Mouse (Mus musculus): ENCODE data around the gene Acss2.
A peak's percentile ranks its signal among the peaks of the same experiment; 100 is the strongest.
"Not testable (repeated sequence)": the region's sequence is repeated elsewhere in the genome, so short reads cannot be mapped to it uniquely, and the experiment has no call there.

The Acss2 gene

DNA sequence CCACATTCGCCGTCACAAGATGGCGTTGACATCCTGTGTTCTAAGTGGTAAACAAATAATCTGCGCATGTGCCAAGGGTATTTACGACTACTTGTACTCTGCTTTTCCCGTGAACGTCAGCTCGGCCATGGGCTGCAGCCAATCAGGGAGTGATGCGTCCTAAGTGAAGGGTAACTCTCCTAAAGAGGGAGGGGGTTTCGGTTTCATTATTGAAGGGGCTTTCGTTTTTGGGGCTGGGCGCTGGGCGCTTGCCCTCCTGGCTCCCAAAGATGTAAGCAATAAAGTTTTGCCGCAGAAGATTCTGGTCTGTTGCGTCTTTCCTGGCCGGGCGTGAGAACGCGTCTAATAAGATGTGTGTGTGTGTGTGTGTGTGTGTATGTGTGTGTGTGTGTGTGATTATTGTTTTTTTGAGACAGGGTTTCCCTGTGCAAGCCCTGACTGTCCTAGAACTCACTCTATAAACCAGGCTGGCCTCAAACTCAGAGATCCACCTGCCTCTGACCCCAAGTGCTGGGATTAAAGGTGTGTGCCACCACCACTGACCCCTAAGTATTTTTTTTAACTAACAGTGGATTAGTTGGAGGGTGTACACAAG is 20.8 kb downstream of the Acss2 start:
- DNase-seq, result not testable (repeated sequence)

DNA sequence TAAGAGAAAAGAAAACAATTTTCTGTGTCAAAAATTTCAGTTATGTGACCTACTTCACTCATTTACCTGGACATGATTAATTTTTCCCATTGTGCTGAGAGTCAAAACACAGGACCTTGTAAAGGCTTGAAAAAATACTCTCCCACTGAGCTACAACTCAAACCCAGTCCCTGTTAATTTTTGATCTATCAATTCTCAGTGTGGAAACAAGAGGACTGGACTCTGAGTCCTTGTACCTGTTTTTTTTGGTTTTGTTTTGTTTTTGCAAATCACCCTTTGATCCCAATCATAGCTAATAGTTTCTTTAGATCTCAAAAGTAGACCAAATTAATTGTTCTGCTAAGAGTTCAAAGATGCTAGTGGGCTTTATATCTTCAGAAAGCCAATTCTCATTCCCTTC is 21.9 kb downstream of the Acss2 start:
- no peak for DNase-seq

DNA sequence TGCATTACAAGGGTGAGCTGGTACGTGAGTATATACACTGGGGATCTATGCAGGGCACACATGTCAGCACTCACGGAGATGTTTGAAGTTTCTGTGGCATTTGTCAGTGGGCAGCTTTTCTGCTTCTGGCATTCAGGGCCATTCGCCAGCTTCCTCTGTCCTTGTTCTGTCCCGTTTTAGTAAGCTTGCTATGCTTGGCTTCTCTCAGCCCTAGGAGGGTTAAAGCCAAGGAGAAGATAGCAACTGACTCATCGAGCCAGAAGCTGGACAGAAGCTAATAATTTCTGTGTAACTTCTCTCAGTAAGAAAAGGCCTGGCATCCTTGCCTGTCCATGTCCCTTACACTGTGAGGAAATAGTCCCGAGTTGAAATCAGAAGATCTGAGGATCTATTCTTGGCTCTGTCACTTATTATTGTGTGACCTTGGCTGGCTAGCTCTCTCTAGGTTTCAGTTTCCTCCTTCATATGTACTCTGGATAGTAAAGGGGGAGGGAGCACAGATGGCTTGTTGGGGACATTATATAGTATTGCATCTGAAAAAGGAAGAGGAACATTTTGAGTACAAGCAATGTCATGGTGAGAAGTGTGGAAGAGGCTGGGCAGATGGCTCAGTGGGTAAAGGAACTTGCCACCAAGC is 23.2 kb downstream of the Acss2 start:
- DNase-seq, result no peak

DNA sequence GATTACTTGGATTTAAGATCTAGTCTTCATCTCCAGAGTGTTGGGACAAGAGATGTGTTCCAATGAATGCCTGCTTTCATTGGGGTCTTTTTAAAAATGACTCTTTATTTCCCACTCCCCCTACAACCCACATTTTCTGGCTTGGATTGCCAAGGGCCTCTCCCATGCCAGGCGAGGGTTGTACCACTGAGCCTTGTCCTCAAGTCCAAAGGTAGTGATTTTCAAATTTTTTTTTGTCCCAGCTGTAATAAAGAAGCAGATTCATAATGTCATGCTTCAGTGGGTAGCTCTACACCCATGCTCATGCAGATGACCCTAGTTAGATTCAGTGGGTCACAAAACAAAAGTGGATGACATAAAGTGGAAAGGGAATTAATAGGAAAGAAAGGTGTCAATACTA is 29.2 kb downstream of the Acss2 start:
- no peak for DNase-seq

DNA sequence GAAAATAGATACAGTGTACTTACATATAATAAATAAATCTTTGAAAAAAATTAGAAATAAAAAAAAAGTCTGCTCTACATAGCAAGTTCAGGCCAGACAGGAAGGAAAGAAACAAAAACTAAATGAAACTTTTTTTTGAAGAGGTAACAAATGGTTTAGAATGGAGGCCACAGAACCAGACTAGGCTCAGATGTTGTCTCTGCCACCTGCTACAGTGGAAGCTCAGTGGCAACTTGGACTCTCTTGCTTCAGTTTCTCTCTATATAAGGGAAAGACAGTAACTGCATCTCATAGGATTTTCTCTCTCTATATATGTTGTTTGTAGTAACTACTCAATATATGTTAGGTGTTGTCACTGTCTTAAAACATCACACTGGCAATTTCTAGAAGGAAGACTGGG is 34.6 kb downstream of the Acss2 start:
- DNase-seq, result no peak

DNA sequence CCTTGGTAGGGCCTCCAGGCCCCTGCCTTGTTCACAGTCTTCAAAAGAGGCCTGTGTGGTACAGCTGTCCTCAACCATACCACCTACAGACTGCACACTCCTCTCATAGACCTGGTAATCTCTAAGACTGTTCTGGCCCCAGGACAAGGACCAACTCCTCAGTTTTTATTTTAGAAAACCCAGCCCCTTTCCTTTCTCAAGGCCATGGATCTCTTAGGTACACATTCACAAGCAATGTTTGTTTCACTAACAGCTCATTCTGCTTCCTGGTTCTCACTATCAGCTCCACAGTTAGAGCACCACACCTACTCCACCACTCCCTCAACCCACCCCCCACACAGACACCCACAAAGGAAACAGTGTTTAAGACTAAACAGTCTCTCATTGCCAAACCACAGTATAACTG is 35.2 kb downstream of the Acss2 start:
- peak in 1 of 2 experiments; percentile 9 for DNase-seq

DNA sequence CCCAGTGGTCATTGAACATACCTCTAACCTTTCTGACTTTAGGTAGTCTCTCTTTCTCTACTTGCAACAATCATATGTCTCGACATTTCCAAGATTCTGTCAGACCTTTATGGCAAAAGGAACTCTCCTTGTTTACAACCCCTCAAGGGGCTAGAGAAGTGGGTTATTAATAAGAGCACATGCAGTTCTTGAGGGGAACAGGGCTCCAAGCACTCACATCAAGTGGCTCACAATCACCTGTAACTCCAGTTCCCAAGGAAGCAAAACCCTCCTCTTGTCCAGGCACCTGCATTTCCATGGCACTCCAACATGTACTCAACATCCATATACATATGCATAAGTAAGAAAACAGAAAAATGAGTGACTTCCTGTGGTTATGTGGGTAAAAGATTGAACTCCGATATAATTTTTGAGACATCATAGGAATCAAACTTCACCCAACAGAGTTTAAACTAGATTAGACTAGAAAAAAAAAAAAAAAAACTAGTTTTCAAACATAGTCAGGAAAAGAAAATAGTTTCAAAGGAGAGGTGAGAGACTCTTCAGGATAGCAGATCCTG is 36.8 kb downstream of the Acss2 start:
- no peak for DNase-seq

DNA sequence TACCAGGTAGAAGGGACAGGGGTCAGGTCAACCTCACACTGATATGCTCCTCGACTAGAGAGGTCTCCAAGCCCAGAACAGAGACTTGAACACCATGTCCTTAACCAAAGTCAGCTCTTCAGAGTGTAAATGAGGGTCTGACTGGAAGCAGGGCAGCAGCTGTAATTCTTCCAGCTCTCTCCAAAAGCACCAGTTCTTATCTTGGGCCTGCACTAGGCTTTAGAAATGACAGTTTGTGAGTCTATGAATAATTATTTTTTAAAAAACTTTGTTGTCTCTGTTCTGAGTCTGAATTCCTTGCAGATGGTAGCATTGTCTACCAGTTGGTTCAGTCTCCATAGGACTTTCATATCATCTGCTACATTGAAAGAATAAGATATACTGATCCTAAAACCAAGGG is 44.5 kb downstream of the Acss2 start:
- no peak for DNase-seq

DNA sequence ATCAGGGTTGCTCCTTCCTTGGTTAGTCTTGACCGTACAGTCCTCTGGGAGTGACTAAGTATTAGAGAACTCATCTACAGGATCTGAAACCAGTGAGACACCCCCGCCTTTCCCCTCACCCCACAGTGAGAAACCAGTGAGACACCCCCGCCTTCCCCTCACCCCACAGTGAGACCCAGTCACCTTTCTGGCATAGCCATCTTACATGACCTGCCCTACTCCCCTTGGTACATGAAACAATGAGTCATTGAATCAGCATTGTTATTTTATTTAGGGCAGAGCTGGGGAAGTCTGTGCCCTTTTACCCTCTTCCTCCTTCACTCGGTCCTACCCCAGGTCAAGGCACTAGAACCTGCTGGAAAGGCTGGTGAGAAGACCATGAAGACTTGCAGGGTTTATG is 45.2 kb downstream of the Acss2 start:
- DNase-seq, result no peak

DNA sequence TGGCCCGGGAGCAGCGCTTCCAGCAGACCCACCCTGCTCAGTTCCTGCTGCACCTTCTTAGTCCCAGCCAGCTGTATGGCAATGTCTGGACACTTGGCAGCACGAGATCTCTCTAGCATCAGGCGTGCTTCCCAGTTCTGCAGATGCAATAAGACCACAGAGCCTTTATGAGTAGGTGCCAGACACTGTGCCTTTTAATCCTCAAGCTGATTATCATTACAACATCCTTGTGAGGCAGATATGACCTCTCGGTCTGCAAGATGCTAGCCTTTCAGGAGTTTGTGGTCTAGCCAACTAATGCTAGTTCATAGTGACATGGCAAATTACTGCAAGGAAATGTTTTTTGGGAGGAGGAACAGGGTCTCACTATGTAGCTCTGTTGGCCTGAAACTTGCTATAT is 50.0 kb downstream of the Acss2 start:
- no peak for DNase-seq

DNA sequence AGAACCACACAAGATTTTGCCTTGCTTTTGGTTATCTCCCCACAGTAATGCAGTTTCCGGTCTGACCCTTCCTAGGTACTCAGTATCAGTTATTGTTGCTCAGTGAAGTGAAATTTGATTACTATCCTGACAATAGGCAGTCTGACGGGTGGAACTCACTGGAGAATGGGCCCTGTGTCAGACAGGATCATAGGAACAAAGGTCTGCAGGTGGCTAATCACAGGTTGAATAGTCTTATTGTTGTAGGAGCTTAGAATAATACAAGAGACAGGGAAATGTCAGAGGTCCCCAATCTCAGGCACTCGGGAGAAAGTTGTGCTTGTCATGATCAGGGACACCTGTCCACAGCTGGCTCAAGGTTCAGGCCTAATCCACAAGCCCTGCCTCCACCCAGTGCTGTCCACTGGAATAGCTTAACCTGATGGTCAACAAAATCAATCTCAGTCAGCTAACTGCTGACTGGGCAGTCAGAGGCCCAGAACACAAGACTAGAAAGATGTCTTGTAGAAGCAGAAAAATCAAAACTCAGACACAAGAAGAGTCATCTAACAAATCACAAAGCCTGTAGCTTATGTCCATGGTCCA is 51.6 kb downstream of the Acss2 start:
- DNase-seq, result no peak

DNA sequence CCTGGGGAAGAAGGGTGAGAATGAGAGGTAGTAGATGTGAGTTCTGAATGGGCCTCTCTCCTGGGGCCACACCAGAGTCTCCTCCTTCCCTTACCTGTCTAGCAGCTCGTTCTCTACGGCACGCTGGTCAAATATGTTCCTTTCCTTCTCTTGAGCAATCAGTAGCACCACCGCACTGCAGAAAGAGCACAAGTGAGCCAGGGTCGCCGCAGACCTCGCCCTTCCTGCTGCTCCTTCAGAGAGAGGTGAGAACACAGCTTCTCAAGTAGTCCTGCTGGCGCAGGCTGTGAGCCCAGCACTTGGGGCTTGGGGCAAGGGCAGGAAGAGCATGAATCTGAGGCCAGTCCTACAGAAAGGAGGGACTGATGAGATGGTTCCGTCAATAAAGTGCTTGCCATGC is 55.3 kb downstream of the Acss2 start:
- DNase-seq, result peak; percentile 30 to 66

DNA sequence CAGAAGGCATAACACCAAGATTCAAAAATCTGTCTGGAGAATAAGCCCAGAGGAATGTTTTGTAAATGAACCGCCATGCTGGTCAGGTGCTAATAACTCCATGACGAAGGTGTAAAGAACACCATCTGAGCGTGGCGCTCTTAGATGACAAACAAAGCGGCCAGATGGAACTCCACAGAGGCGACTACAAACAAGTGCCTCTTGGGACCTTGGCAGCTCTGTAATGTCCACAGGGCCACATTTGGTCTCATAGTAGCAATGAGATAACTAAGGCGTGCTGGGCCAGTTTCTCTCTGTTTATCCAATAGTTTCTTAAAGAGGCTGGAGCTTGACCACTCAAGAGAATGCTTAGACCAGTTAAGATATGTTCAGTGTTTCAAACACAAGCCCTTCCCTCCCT is 56.2 kb downstream of the Acss2 start:
- DNase-seq, result no peak

DNA sequence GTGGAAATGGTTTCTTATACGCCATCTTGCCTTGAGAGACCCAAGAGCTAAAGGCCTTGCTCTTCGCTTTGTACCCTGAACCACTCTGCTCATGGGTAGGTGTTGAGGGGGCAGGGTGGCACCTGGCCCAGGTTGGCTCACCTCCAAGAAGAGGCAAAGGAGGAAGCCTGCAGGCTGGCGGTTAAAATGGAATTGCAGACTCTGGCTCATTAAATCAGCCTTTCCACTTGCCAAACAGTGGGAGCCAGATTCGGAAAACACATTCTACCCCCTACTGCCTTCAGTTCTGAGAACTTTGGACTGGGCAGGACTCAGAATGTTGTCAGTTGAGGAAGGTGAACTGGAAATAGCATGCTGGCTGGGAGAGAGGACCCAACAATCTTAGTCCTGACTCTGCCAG is 57.0 kb downstream of the Acss2 start:
- peak; percentile 39 to 48 for DNase-seq

DNA sequence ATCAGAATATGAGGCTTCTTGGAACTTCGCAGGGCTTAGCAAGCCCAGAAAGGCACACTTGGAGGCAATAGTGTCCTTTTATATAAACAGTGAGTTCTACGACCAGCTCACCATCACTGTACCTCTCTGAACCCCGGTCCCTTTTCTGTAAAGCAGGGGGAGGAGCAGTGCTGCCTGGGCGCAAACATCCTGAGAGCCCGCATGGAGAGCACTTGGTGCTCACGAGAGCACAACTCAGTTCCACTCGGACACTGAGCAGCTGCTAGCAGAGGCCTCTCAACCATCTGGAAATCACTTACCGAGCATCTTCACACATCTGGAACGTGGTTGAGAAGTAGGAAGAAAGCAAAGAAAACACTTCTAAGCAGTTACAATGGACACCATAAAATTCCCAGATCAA is 58.9 kb downstream of the Acss2 start:
- peak in 1 of 2 experiments; percentile 47 for DNase-seq

DNA sequence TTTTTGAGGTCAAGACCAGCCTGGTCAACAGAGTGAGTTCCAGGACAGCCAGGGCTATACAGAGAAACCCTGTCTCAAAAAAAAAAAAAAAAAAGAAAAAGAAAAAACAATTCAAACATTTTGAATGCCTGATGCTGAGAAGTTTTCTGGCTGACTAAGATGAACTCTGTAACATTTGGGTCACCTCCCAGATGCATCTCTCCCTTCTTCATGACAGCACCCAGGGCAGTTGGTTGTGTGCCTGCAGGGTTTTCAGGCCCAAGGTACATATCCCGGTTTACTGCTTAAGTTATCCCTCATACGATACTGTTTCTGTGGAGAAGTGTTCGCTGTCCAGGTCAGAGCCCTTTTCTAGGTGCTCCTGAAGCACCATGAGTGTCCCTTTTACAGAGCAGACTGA is 62.6 kb downstream of the Acss2 start:
- no peak for DNase-seq

DNA sequence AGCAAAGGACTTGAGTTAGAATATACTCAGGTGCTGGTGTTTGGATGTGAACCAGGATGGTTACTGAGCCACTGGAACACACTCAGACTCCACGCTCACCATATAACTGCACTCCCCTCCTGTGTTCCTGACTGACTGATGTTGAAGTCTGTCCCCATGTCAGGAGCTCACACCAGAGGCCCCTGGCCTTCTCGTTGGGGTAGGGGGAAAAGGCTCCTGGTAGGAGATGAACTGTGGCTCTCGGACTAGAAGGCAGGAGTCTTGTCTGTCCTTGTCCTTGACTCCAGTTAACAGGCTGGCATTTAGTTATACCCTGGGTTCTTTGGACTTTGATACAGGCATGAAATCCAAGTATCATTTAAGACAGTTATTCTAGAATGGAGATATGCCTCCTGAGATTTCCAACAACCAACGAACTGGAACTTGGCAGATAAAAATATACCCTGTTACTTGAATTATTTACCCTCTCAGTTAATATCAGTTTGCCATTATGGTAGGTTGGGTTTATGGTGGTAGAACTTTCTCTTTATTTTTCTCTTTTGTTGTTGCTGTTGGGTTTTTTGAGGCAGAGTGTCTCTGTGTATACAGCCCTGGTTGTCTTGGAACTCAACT is 64.7 kb downstream of the Acss2 start:
- DNase-seq, result no peak

DNA sequence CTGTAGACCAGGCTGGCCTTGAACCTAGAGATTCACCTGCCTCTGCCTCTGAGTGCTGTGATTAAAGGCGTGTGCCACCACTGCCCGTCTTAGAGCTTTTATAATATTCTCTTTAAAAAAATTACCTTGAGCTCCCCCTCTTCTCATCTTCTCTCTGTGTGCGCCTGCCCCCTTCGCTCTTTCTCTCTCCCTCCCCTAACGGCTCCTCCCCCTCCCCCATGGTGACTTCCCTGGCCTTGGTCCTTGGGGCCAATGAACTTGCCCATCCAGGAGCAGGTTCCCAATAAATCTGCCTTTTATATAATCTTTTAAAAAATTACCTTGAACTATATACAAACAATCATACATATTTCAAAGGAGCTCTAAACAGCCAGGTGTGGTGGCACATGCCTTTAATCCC is 65.2 kb downstream of the Acss2 start:
- no peak for DNase-seq

DNA sequence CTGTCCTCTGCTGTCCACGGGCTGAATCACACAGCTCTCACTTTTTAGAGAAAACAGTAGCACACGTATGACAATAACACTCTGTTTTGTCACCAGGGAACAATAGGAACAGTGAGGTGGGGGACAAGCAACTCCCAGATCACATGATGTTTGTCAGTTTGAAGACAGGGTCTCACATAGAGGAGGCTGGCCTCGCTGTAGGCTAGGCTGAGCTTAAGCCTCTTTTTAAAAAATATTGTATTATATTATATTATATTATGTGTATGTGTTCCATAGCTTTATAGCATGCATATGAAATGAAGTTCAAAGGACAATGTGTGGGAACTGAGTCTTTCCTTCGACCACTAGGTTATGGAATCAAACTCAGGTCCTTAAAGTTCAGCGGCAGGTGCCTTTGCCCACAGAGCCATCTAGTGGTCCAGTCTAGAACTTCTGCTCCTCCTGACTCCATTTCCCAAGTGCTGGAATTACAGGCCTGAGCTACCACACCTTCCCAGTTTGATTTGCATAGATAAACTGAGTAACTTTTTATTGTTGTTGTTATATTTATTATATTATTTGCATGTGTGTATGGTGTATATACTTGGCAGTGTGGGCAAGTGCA is 66.3 kb downstream of the Acss2 start:
- DNase-seq, result peak; percentile 42 to 78

DNA sequence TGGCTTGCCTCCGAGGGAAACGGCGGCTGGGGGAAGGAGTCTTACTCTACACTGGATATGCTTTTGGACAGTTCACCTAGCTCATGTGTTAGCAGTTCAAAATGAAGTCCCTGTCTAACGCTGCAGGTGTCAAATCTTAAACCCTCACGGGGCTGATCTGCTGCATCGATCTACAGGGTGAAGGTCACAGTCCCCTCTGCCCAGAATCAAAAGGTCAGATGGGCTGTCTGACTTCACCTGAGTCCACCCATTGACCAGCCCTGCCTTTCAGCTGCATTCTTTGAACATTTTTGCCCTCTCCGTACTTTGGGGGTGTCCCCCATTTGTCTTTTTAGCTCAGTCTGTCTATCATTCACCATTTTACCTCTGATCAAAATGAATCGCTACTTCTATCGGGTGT is 67.3 kb downstream of the Acss2 start:
- DNase-seq, result no peak

DNA sequence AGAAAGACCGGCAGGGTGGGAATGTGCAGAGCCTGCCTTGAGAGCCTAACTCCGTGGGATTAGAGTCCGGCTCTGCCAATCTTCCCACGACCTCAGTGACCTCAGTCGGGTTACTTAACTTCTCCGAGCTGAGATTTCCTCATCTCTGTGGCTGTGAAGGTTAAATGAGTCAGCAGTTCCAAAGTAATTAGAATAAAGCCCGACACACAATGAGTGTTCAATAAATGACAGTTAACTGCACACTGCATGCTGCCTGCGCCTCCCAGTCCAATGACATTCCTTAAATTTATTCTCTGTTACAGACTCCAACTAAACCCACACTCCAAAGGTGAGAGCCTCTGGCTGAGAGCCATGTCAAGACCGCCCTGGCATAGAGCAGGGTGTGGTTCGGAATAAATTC is 67.7 kb downstream of the Acss2 start:
- peak; percentile 34 to 58 for DNase-seq

DNA sequence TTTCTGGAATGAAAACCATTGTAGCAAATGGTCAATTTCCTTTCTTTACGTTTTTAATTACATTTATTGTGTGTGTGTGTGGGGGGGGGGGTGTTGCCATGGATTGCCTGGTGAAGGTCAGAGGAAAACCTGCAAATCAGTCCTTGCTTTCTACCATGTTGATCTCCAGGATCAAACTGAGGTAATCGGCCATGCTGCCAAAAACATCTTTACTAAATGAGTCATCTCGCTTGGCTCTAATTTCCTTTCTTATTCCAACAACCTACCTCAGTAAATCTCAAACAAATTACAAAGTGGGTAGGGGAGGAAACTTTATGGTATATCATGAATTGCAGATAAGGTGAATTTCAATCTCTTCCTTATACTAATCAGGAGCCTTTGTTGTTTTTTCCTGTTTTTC is 70.4 kb downstream of the Acss2 start:
- no peak for DNase-seq

DNA sequence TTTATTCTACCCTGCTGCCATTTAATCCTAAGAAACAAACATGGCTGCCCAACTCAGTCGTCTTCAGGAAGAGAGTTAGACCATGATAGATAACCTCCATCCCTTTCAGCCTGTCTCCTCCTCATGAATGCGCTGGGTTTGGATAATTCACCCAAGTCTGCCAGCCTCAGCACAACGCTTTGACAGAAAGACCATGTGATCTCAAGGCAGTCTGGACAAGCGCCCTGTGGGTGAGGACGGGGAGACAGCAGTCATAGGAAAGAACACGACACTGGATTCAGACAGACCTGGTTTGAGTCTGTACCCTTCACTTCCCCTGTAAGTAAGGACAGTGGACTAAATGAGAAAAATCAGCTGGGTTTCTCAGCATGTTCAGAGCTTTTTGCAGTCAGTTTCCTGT is 71.8 kb downstream of the Acss2 start:
- no peak for DNase-seq

DNA sequence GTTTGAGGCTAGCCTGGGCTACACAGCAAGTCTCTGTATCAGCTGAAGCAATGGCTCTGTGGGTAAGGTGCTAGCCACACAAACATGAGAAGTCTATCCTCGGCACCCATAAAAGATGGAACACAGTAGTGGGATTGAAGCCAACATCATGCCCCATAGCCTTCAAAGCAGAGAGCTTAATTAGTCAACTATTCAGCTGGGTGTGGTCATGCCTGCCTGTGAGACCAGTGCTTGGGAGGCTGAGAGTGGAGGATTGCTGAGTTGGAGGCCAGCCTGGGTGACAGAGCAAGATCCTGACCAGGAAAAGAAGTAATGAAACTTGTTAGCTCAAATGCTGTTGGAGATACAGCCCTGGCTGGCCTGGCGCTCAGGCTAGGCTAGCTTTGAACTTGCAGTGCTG is 73.1 kb downstream of the Acss2 start:
- DNase-seq, result no peak
